Mouse (Mus musculus) intestine, postnatal 0 days (tissue): ENCODE data around the gene Nceh1. TPM values are rescaled to one million over a fixed set of nuclear protein-coding genes. Genes with fewer than 3 reads are reported as not detected.
A peak's percentile ranks its signal among the peaks of the same experiment; 100 is the strongest.

Source experiments
- ATAC-seq: fragments of 200-750 bp; cut with Nextera tagmentation; 2 replicates; pipeline ENCODE4 v1.8.0; 2017; ENCODE audit warnings: mild to moderate bottlenecking, moderate TSS enrichment, moderate library complexity
- H3K27ac ChIP-seq: fragments of 300-500 bp; sonication (generic); 2 replicates; pipeline ENCODE4 v1.5.1; 2014; ENCODE audit warnings: mild to moderate bottlenecking, low read depth, low read length, moderate library complexity
- H3K27me3 ChIP-seq: fragments of 300-500 bp; sonication (generic); replicated peaks from 2 replicates; pipeline ENCODE4 v1.6.1; 2014; ENCODE audit warnings: low read length, mixed read lengths; ENCODE audit not compliant: control insufficient read depth, insufficient read depth
- H3K36me3 ChIP-seq: fragments of 300-500 bp; sonication (generic); 2 replicates; pipeline ENCODE4 v1.6.1; 2014; ENCODE audit warnings: mild to moderate bottlenecking, moderate library complexity; ENCODE audit not compliant: control insufficient read depth, insufficient read depth
- H3K4me1 ChIP-seq: fragments of 300-500 bp; sonication (generic); replicated peaks from 2 replicates; pipeline ENCODE4 v1.6.1; 2014; ENCODE audit warnings: antibody characterized with exemption, low read length, mixed read lengths; ENCODE audit not compliant: control insufficient read depth, insufficient read depth
- H3K4me2 ChIP-seq: fragments of 300-500 bp; sonication (generic); replicated peaks from 2 replicates; pipeline ENCODE4 v1.6.1; 2014; ENCODE audit warnings: low read depth, mild to moderate bottlenecking, moderate library complexity
- H3K4me3 ChIP-seq: fragments of 300-500 bp; sonication (generic); 2 replicates; pipeline ENCODE4 v1.5.1; 2014; ENCODE audit warnings: low read depth, low read length
- H3K9ac ChIP-seq: fragments of 300-500 bp; sonication (generic); 2 replicates; pipeline ENCODE4 v1.6.1; 2014; ENCODE audit warnings: mild to moderate bottlenecking, low read depth, low read length
- H3K9me3 ChIP-seq: fragments of 300-500 bp; sonication (generic); 2 replicates; pipeline ENCODE4 v1.6.1; 2016; ENCODE audit warnings: mixed run types; ENCODE audit not compliant: control insufficient read depth
- CTCF ChIP-seq: sonication (generic); IDR thresholded peaks from 2 replicates; pipeline ENCODE4 v1.5.1; 2016; ENCODE audit warnings: low read depth, mild to moderate bottlenecking, control low read depth, antibody characterized with exemption, moderate library complexity
- WGBS: fragments of 180-500 bp; shearing (Covaris S2); extraction: QIAGEN DNeasy Blood & Tissue Kit; methylation state at CpG from one replicate; pipeline ENCODE4 v1.1.7; 2014; 5-methylcytosine and 5-hydroxymethylcytosine counted together
- polyA plus RNA-seq: library from polyadenylated mRNA; unstranded; fragments of >200 nt; fragmentation: Nextera tagmentation; extraction: Ambion mirVana; gene quantifications from 2 replicates; pipeline ENCODE4 v1.2.1, GENCODE M21; 2015

Gene Nceh1
- polyA plus RNA-seq, 1 experiment from 2014 or later, result 15.0 TPM

GRCm38 (mm10) chr3:27302339-27303022 is 119.7 kb downstream of the Nceh1 start:
- WGBS, result 39% methylated on average over 9 of the region's 9 CpGs
- no peaks in the 10 kb centered on the region for H3K4me1 ChIP-seq

GRCm38 (mm10) chr3:27306815-27307214 is 124.0 kb downstream of the Nceh1 start:
- Histone ChIP-seq H3K27ac (no peak overlapping the region), H3K4me1 (no peaks in the 10 kb centered on the region), H3K4me2 (no peak overlapping the region), H3K9ac (no peak overlapping the region), H3K9me3 (no peaks in the 10 kb centered on the region), H3K27me3 (no peaks in the 10 kb centered on the region), H3K4me3 (no peak overlapping the region), H3K36me3 (no peaks in the 10 kb centered on the region)
- 81% methylated on average over 10 of the region's 10 CpGs for WGBS
- no peak for ATAC-seq
- no peak for TF ChIP-seq CTCF

More at GRCm38 (mm10) chr3:27302339-27303022, 119.7 kb downstream of the Nceh1 start:
- no peaks in the 10 kb centered on the region for H3K27me3 ChIP-seq
- no peaks in the 10 kb centered on the region for H3K9me3 ChIP-seq
- no peak for TF ChIP-seq CTCF
- no peak; the same call in 1 of the 2 replicates for ATAC-seq
- H3K9ac ChIP-seq, result no peak overlapping the region
- no peaks in the 10 kb centered on the region for H3K36me3 ChIP-seq
- no peak overlapping the region for H3K4me3 ChIP-seq
- H3K27ac ChIP-seq, result no peak overlapping the region
- no peak overlapping the region for H3K4me2 ChIP-seq

- H3K4me3 ChIP-seq, result no peak overlapping the region
- no peak for ATAC-seq
- H3K4me2 ChIP-seq, result no peak overlapping the region
- no peaks in the 10 kb centered on the region for H3K4me1 ChIP-seq
- H3K27me3 ChIP-seq, result no peaks in the 10 kb centered on the region
- H3K36me3 ChIP-seq, result no peaks in the 10 kb centered on the region
- H3K27ac ChIP-seq, result no peak overlapping the region
- no peaks in the 10 kb centered on the region for H3K9me3 ChIP-seq
- H3K9ac ChIP-seq, result no peak overlapping the region
- WGBS, result 94% methylated on average over 7 of the region's 7 CpGs
- no peak for TF ChIP-seq CTCF
Observed at GRCm38 (mm10) chr3:27310973-27311372, 128.2 kb downstream of the Nceh1 start.

DNA sequence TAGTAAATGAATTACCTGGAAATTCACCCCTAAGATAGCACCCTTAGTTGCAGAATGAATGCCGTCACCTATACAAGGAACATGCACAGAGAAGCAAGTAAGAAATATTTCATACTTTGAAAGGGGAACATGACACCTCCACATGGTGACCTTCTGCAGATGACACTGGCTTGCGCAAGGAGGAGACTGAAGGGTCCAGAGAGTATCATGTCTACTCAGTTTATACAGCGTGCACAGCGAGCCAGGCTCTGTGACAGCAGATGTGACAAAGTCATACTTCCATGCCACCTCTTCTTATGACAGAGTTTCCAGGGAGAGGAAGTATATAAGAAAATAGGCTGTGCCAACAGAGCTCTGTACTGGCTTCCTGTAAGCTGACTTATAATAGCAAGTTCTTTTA is 128.7 kb downstream of the Nceh1 start:
- 75% methylated on average over 4 of the region's 4 CpGs for WGBS
- H3K4me2 ChIP-seq, result no peak overlapping the region
- H3K27me3 ChIP-seq, result no peaks in the 10 kb centered on the region
- no peak for TF ChIP-seq CTCF
- H3K4me3 ChIP-seq, result no peak overlapping the region
- H3K27ac ChIP-seq, result no peak overlapping the region
- H3K9ac ChIP-seq, result no peak overlapping the region
- peak; percentile 49 for ATAC-seq
- H3K36me3 ChIP-seq, result no peaks in the 10 kb centered on the region
- H3K4me1 ChIP-seq, result no peaks in the 10 kb centered on the region
- H3K9me3 ChIP-seq, result no peaks in the 10 kb centered on the region

DNA sequence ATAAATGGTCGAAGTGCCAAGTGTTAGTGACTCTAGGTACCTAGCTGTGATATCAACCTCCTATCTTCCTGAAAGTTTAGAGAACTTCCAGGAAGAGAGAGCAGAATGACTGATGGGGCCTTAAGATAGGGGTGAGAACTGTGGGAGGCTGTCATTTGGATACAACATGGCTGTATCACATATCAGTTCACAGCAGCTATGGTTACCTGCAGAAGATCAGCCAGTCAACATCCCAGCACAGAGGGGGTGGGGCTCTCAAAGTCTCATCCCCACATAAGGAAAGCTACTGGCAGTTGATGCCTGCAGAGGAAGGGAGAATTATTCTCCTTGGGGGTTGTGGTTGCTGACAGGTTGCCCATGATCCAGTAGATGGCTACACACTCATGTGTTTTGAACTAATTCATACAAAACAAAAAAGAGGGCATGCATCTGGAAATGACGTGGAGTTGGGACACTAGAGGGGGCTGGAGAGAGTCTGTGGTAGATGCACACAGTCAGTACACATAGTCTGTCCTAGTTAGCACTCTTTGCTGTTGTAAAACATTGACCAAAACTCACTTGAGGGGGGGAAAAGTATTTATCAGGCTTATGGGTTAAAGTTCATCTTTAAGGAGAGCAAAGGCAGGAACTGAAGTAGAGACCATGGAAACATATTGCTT is 131.9 kb downstream of the Nceh1 start:
- Histone ChIP-seq H3K36me3 (no peaks in the 10 kb centered on the region), H3K27ac (no peak overlapping the region), H3K9ac (no peak overlapping the region), H3K4me1 (no peaks in the 10 kb centered on the region), H3K4me2 (no peak overlapping the region), H3K9me3 (no peaks in the 10 kb centered on the region), H3K27me3 (no peaks in the 10 kb centered on the region), H3K4me3 (no peak overlapping the region)
- TF ChIP-seq CTCF, result peak; percentile 54
- 46% methylated on average over 2 of the region's 2 CpGs for WGBS
- ATAC-seq, result no peak

- Histone ChIP-seq H3K27ac (peak within 1 kb of the TSS; percentile 61), H3K36me3 (no peaks in the 10 kb centered on the region), H3K27me3 (no peaks in the 10 kb centered on the region), H3K4me3 (peak within 1 kb of the TSS; percentile 49), H3K9me3 (no peaks in the 10 kb centered on the region), H3K4me2 (peak within 1 kb of the TSS; percentile 70), H3K9ac (peak within 1 kb of the TSS; percentile 1), H3K4me1 (peaks cover 3% of the 10 kb centered on the region; the same call in 1 of the 2 replicates)
- WGBS, result 35% methylated on average over 9 of the region's 9 CpGs
- no peak for TF ChIP-seq CTCF
- ATAC-seq, result peak; percentile 59
Observed at GRCm38 (mm10) chr3:27316559-27317287, 134.0 kb downstream of the Nceh1 start, which contains the start of gene Tnfsf10. Gene Tnfsf10 (plus strand): TSS chr3:27317028.
